Mouse (Mus musculus): ENCODE results near the gene Poll. TPM values are rescaled to one million over a fixed set of nuclear protein-coding genes. Genes with fewer than 3 reads are reported as not detected.

Gene Poll
- polyA plus RNA-seq, 1 experiment from 2014 or later = 14.7 TPM

DNA sequence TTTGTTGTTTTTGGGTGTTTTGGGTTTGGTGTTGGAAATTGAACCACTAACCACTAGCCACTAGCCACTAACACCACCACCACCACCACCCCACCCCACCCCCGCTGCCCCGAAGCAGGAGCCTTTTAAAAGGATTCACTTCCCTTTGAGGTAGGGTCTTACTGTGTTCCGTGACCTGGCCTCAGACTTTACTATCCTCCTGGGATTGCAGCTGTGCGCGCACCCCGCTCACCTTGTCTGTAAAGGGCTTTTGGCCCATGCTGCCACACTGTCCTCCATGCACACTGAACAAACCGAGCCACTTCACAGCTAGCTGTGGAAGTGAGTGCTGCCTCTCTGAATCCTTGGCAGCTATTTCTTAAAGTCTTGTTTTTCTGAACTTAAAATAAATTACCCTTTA is 54.9 kb downstream of the Poll start:
- H3K4me1 ChIP-seq (ENCODE audit: control insufficient read depth, insufficient read depth, low read length) = no peaks in the 10 kb centered on the region
- ATAC-seq = no peak
- no peaks in the 10 kb centered on the region for H3K9me3 ChIP-seq (ENCODE audit: control insufficient read depth, low read length)
- H3K9ac ChIP-seq (ENCODE audit: low read depth, low read length) = no peak overlapping the region
- no peak overlapping the region for H3K4me3 ChIP-seq (ENCODE audit: low read length)
- no peaks in the 10 kb centered on the region for H3K36me3 ChIP-seq (ENCODE audit: control insufficient read depth, insufficient read depth, low read length)
- WGBS = 89% methylated on average over 7 of the region's 7 CpGs
- no peak overlapping the region for H3K27ac ChIP-seq (ENCODE audit: low read length)
- no peak overlapping the region for H3K4me2 ChIP-seq (ENCODE audit: low read depth, low read length)
- no peaks in the 10 kb centered on the region for H3K27me3 ChIP-seq (replicated peaks; ENCODE audit: control insufficient read depth, insufficient read depth, low read length)

Other genes starting within 250 kb of the Poll start
- gene Btrc, start 196.8 kb downstream of the Poll start, polyA plus RNA-seq (2015; fragmentation: Nextera tagmentation; extraction: Ambion mirVana) = 28.7 and 30.4 TPM in 2 replicates
- gene Gm17018, start 84 bp upstream of the Poll start, polyA plus RNA-seq (2015; fragmentation: Nextera tagmentation; extraction: Ambion mirVana) = 30.4 and 34.6 TPM in 2 replicates
- gene Fbxw4, start 99.8 kb upstream of the Poll start, polyA plus RNA-seq (2015; fragmentation: Nextera tagmentation; extraction: Ambion mirVana) = 2.5 and 2.8 TPM in 2 replicates
- gene Fgf8, start 182.4 kb upstream of the Poll start, polyA plus RNA-seq (2015; fragmentation: Nextera tagmentation; extraction: Ambion mirVana) = 0.16 and 0.28 TPM in 2 replicates
- 13.1 and 13.5 TPM in 2 replicates for gene Npm3, start 189.1 kb upstream of the Poll start, polyA plus RNA-seq (2015; fragmentation: Nextera tagmentation; extraction: Ambion mirVana)
- gene Mgea5, start 223.3 kb upstream of the Poll start, polyA plus RNA-seq (2015; fragmentation: Nextera tagmentation; extraction: Ambion mirVana) = 24.5 and 25.0 TPM in 2 replicates

Data from intestine, embryonic 16.5 days (tissue).